Mouse (Mus musculus): ENCODE measurements around the gene Noct.

- TF ChIP-seq CTCF (IDR thresholded peaks at IDR 0.05; ENCODE audit: borderline replicate concordance, extremely low read depth, insufficient read depth, insufficient read length), result no peak
- no peak for TF ChIP-seq POLR2A (IDR thresholded peaks at IDR 0.05; ENCODE audit: borderline replicate concordance, extremely low read depth, insufficient read depth, insufficient read length, poor library complexity, severe bottlenecking)
Measured at GRCm38 (mm10) chr3:51295225-51295624, 71.0 kb downstream of the Noct start.
